Mouse (Mus musculus): ENCODE measurements around the gene S1pr4. TPM values are rescaled to one million over a fixed set of nuclear protein-coding genes. Genes with fewer than 3 reads are reported as not detected.
A peak's percentile ranks its signal among the peaks of the same experiment; 100 is the strongest.

S1pr4 gene
- 0.41 and 0.54 TPM in 2 replicates for polyA plus RNA-seq (2014; fragmentation: Nextera tagmentation; extraction: Ambion mirVana)

- WGBS: 78% methylated on average over 3 of the region's 3 CpGs
- Histone ChIP-seq H3K9ac (ENCODE audit: low read depth, low read length) (no peak within 1 kb of the TSS), H3K27ac (ENCODE audit: low read depth, low read length) (no peak within 1 kb of the TSS)
Measured at GRCm38 (mm10) chr10:81500032-81500431, at the start of gene S1pr4. Gene S1pr4, minus strand, starts transcription at chr10:81500132.

GRCm38 (mm10) chr10:81548944-81549343 lies 49.0 kb upstream of the S1pr4 start:
- no peaks in the 10 kb centered on the region for H3K27me3 ChIP-seq (ENCODE audit: control insufficient read depth, insufficient read depth, low read length)
- no peak for ATAC-seq (ENCODE audit: low FRiP score, low TSS enrichment)
- no peaks in the 10 kb centered on the region for H3K9me3 ChIP-seq (ENCODE audit: control insufficient read depth, low read length)
- H3K36me3 ChIP-seq (ENCODE audit: control insufficient read depth, insufficient read depth, low read length): no peaks in the 10 kb centered on the region
- H3K4me1 ChIP-seq (ENCODE audit: control insufficient read depth, insufficient read depth, low read length): peaks cover 5% of the 10 kb centered on the region; the same call in 1 of the 2 replicates
- no peak overlapping the region for H3K4me2 ChIP-seq (replicated peaks; ENCODE audit: low read depth, low read length)
- WGBS: 67% methylated on average over 5 of the region's 5 CpGs
- no peak overlapping the region for H3K4me3 ChIP-seq (ENCODE audit: low read length)
- H3K9ac ChIP-seq (ENCODE audit: low read depth, low read length): no peak overlapping the region
- no peak overlapping the region for H3K27ac ChIP-seq (ENCODE audit: low read depth, low read length)

More at GRCm38 (mm10) chr10:81500032-81500431, at the start of gene S1pr4:
- no peak for ATAC-seq (ENCODE audit: low FRiP score, low TSS enrichment)
- Histone ChIP-seq H3K4me2 (replicated peaks; ENCODE audit: low read depth, low read length) (no peak within 1 kb of the TSS), H3K4me1 (ENCODE audit: control insufficient read depth, insufficient read depth, low read length) (peaks cover 6% of the 10 kb centered on the region), H3K36me3 (ENCODE audit: control insufficient read depth, insufficient read depth, low read length) (no peaks in the 10 kb centered on the region), H3K9me3 (ENCODE audit: control insufficient read depth, low read length) (no peaks in the 10 kb centered on the region), H3K4me3 (ENCODE audit: low read length) (no peak within 1 kb of the TSS), H3K27me3 (ENCODE audit: control insufficient read depth, insufficient read depth, low read length) (peaks cover 10% of the 10 kb centered on the region; the same call in 1 of the 2 replicates)

- H3K4me1 ChIP-seq (ENCODE audit: control insufficient read depth, insufficient read depth, low read length): peaks cover 24% of the 10 kb centered on the region
- H3K9ac ChIP-seq (ENCODE audit: low read depth, low read length): no peak overlapping the region
- H3K4me2 ChIP-seq (replicated peaks; ENCODE audit: low read depth, low read length): no peak overlapping the region
- H3K36me3 ChIP-seq (ENCODE audit: control insufficient read depth, insufficient read depth, low read length): no peaks in the 10 kb centered on the region; the same call in 1 of the 2 replicates
- H3K27me3 ChIP-seq (ENCODE audit: control insufficient read depth, insufficient read depth, low read length): no peaks in the 10 kb centered on the region
- WGBS: 90% methylated on average over 13 of the region's 13 CpGs
- H3K27ac ChIP-seq (ENCODE audit: low read depth, low read length): no peak overlapping the region
- no peaks in the 10 kb centered on the region for H3K9me3 ChIP-seq (ENCODE audit: control insufficient read depth, low read length)
- no peak overlapping the region for H3K4me3 ChIP-seq (ENCODE audit: low read length)
- no peak for ATAC-seq (ENCODE audit: low FRiP score, low TSS enrichment)
Measured at GRCm38 (mm10) chr10:81546788-81547571, 47.0 kb upstream of the S1pr4 start.

- H3K9me3 ChIP-seq (ENCODE audit: control insufficient read depth, low read length): no peaks in the 10 kb centered on the region
- WGBS: 76% methylated on average over 5 of the region's 5 CpGs
- no peaks in the 10 kb centered on the region for H3K27me3 ChIP-seq (ENCODE audit: control insufficient read depth, insufficient read depth, low read length)
- peaks cover 28% of the 10 kb centered on the region for H3K4me1 ChIP-seq (ENCODE audit: control insufficient read depth, insufficient read depth, low read length)
- no peak overlapping the region for H3K4me3 ChIP-seq (ENCODE audit: low read length)
- no peaks in the 10 kb centered on the region; the same call in 1 of the 2 replicates for H3K36me3 ChIP-seq (ENCODE audit: control insufficient read depth, insufficient read depth, low read length)
- ATAC-seq (ENCODE audit: low FRiP score, low TSS enrichment): no peak
- H3K4me2 ChIP-seq (replicated peaks; ENCODE audit: low read depth, low read length): no peak overlapping the region
- 0 out of 2 replicates have a peak overlapping the region, but pooled peaks have one; percentile 12 for H3K9ac ChIP-seq (ENCODE audit: low read depth, low read length)
- no peak overlapping the region for H3K27ac ChIP-seq (ENCODE audit: low read depth, low read length)
Measured at GRCm38 (mm10) chr10:81546332-81546731, 46.4 kb upstream of the S1pr4 start.

- Histone ChIP-seq H3K27ac (ENCODE audit: low read depth, low read length) (peak within 1 kb of the TSS; percentile 75; the same call in 1 of the 2 replicates), H3K4me2 (replicated peaks; ENCODE audit: low read depth, low read length) (peak within 1 kb of the TSS; percentile 86), H3K4me1 (ENCODE audit: control insufficient read depth, insufficient read depth, low read length) (peaks cover 28% of the 10 kb centered on the region), H3K4me3 (ENCODE audit: low read length) (peak within 1 kb of the TSS; percentile 98), H3K9me3 (ENCODE audit: control insufficient read depth, low read length) (no peaks in the 10 kb centered on the region), H3K9ac (ENCODE audit: low read depth, low read length) (peak within 1 kb of the TSS; percentile 94), H3K36me3 (ENCODE audit: control insufficient read depth, insufficient read depth, low read length) (no peaks in the 10 kb centered on the region; the same call in 1 of the 2 replicates), H3K27me3 (ENCODE audit: control insufficient read depth, insufficient read depth, low read length) (no peaks in the 10 kb centered on the region)
- ATAC-seq (ENCODE audit: low FRiP score, low TSS enrichment): peak; percentile 96
- 2% methylated on average over 37 of the region's 59 CpGs for WGBS
Measured at GRCm38 (mm10) chr10:81545161-81545747, 45.3 kb upstream of the S1pr4 start, which contains the start of gene Gna11. Gene Gna11, minus strand, starts transcription at chr10:81545190.

GRCm38 (mm10) chr10:81544296-81545160 lies 44.6 kb upstream of the S1pr4 start:
- Histone ChIP-seq H3K9ac (ENCODE audit: low read depth, low read length) (peak overlapping the region; percentile 94), H3K4me2 (replicated peaks; ENCODE audit: low read depth, low read length) (peak overlapping the region; percentile 86), H3K27me3 (ENCODE audit: control insufficient read depth, insufficient read depth, low read length) (no peaks in the 10 kb centered on the region), H3K4me1 (ENCODE audit: control insufficient read depth, insufficient read depth, low read length) (peaks cover 28% of the 10 kb centered on the region), H3K4me3 (ENCODE audit: low read length) (peak overlapping the region; percentile 98), H3K27ac (ENCODE audit: low read depth, low read length) (peak overlapping the region; percentile 55; the same call in 1 of the 2 replicates), H3K36me3 (ENCODE audit: control insufficient read depth, insufficient read depth, low read length) (no peaks in the 10 kb centered on the region; the same call in 1 of the 2 replicates), H3K9me3 (ENCODE audit: control insufficient read depth, low read length) (no peaks in the 10 kb centered on the region)
- peak; percentile 6; the same call in 1 of the 2 replicates for ATAC-seq (ENCODE audit: low FRiP score, low TSS enrichment)
- under 1% methylated on average over 91 of the region's 93 CpGs for WGBS

- Histone ChIP-seq H3K9ac (ENCODE audit: low read depth, low read length) (peak overlapping the region; percentile 94), H3K4me3 (ENCODE audit: low read length) (peak overlapping the region; percentile 98), H3K36me3 (ENCODE audit: control insufficient read depth, insufficient read depth, low read length) (no peaks in the 10 kb centered on the region; the same call in 1 of the 2 replicates), H3K4me2 (replicated peaks; ENCODE audit: low read depth, low read length) (peak overlapping the region; percentile 86), H3K4me1 (ENCODE audit: control insufficient read depth, insufficient read depth, low read length) (peaks cover 28% of the 10 kb centered on the region), H3K27ac (ENCODE audit: low read depth, low read length) (no peak overlapping the region), H3K27me3 (ENCODE audit: control insufficient read depth, insufficient read depth, low read length) (no peaks in the 10 kb centered on the region), H3K9me3 (ENCODE audit: control insufficient read depth, low read length) (no peaks in the 10 kb centered on the region)
- 50% methylated on average over 1 of the region's 1 CpGs for WGBS
- ATAC-seq (ENCODE audit: low FRiP score, low TSS enrichment): no peak
Measured at GRCm38 (mm10) chr10:81543633-81544032, 43.7 kb upstream of the S1pr4 start.

- Histone ChIP-seq H3K36me3 (ENCODE audit: control insufficient read depth, insufficient read depth, low read length) (no peaks in the 10 kb centered on the region; the same call in 1 of the 2 replicates), H3K27me3 (ENCODE audit: control insufficient read depth, insufficient read depth, low read length) (no peaks in the 10 kb centered on the region), H3K4me2 (replicated peaks; ENCODE audit: low read depth, low read length) (peak overlapping the region; percentile 86), H3K9me3 (ENCODE audit: control insufficient read depth, low read length) (no peaks in the 10 kb centered on the region), H3K4me3 (ENCODE audit: low read length) (peak overlapping the region; percentile 98; the same call in 1 of the 2 replicates), H3K27ac (ENCODE audit: low read depth, low read length) (no peak overlapping the region), H3K4me1 (ENCODE audit: control insufficient read depth, insufficient read depth, low read length) (peaks cover 28% of the 10 kb centered on the region), H3K9ac (ENCODE audit: low read depth, low read length) (peak overlapping the region; percentile 94)
- no peak for ATAC-seq (ENCODE audit: low FRiP score, low TSS enrichment)
- WGBS: 79% methylated on average over 7 of the region's 7 CpGs
Measured at GRCm38 (mm10) chr10:81542727-81543460, 43.0 kb upstream of the S1pr4 start.

Measured in kidney, embryonic 14.5 days (tissue).